Mouse (Mus musculus): ENCODE data around the gene Gm47996. TPM values are rescaled to one million over a fixed set of nuclear protein-coding genes. Genes with fewer than 3 reads are reported as not detected.

Gene Gm47996
- polyA plus RNA-seq, 1 experiment from 2014 or later, result 0.34 TPM

- Histone ChIP-seq H3K36me3 (no peaks in the 10 kb centered on the region), H3K4me2 (replicated peaks) (no peak overlapping the region), H3K27ac (replicated peaks) (no peak overlapping the region), H3K27me3 (no peaks in the 10 kb centered on the region), H3K9me3 (no peaks in the 10 kb centered on the region), H3K9ac (replicated peaks) (no peak overlapping the region), H3K4me1 (no peaks in the 10 kb centered on the region), H3K4me3 (no peak overlapping the region)
- 83% methylated on average over 2 of the region's 2 CpGs for whole genome bisulfite sequencing
- no peak for ATAC-seq (ENCODE audit: low FRiP score, low read depth)
These were observed 4.9 kb downstream of the Gm47996 start for GRCm38 (mm10) chr1:151214862-151215261.

GRCm38 (mm10) chr1:151215985-151216384, 6.1 kb downstream of the Gm47996 start:
- Histone ChIP-seq H3K9ac (replicated peaks) (no peak overlapping the region), H3K27me3 (no peaks in the 10 kb centered on the region), H3K36me3 (no peaks in the 10 kb centered on the region), H3K27ac (replicated peaks) (no peak overlapping the region), H3K9me3 (no peaks in the 10 kb centered on the region), H3K4me1 (no peaks in the 10 kb centered on the region), H3K4me3 (no peak overlapping the region), H3K4me2 (replicated peaks) (no peak overlapping the region)
- no peak for ATAC-seq (ENCODE audit: low FRiP score, low read depth)
- 87% methylated on average over 1 of the region's 1 CpGs for WGBS

- no peak for ATAC-seq (ENCODE audit: low FRiP score, low read depth)
- no peaks in the 10 kb centered on the region for H3K27me3 ChIP-seq
- no peaks in the 10 kb centered on the region for H3K9me3 ChIP-seq
- H3K4me1 ChIP-seq, result no peaks in the 10 kb centered on the region
- H3K4me2 ChIP-seq (replicated peaks), result no peak overlapping the region
- H3K9ac ChIP-seq (replicated peaks), result no peak overlapping the region
- no peak overlapping the region for H3K4me3 ChIP-seq
- 57% methylated on average over 3 of the region's 3 CpGs for WGBS
- H3K36me3 ChIP-seq, result no peaks in the 10 kb centered on the region
- H3K27ac ChIP-seq (replicated peaks), result no peak overlapping the region
These were observed 6.5 kb downstream of the Gm47996 start for GRCm38 (mm10) chr1:151216417-151216816.

- H3K9ac ChIP-seq (replicated peaks), result no peak overlapping the region
These were observed 9.1 kb downstream of the Gm47996 start for GRCm38 (mm10) chr1:151219045-151219444.

GRCm38 (mm10) chr1:151220098-151220497, 10.2 kb downstream of the Gm47996 start:
- 73% methylated on average over 7 of the region's 7 CpGs for WGBS
- Histone ChIP-seq H3K9ac (replicated peaks) (no peak overlapping the region), H3K4me2 (replicated peaks) (no peak overlapping the region), H3K9me3 (no peaks in the 10 kb centered on the region), H3K4me3 (no peak overlapping the region), H3K4me1 (no peaks in the 10 kb centered on the region), H3K27ac (replicated peaks) (no peak overlapping the region), H3K27me3 (no peaks in the 10 kb centered on the region), H3K36me3 (no peaks in the 10 kb centered on the region)
- no peak for ATAC-seq (ENCODE audit: low FRiP score, low read depth)

More at GRCm38 (mm10) chr1:151219045-151219444, 9.1 kb downstream of the Gm47996 start:
- 92% methylated on average over 5 of the region's 5 CpGs for WGBS
- H3K27me3 ChIP-seq, result no peaks in the 10 kb centered on the region
- no peak overlapping the region for H3K4me3 ChIP-seq
- no peaks in the 10 kb centered on the region for H3K9me3 ChIP-seq
- no peak for ATAC-seq (ENCODE audit: low FRiP score, low read depth)
- no peak overlapping the region for H3K4me2 ChIP-seq (replicated peaks)
- H3K36me3 ChIP-seq, result no peaks in the 10 kb centered on the region
- H3K4me1 ChIP-seq, result no peaks in the 10 kb centered on the region
- no peak overlapping the region for H3K27ac ChIP-seq (replicated peaks)

GRCm38 (mm10) chr1:151222561-151223267, 12.8 kb downstream of the Gm47996 start:
- WGBS, result 89% methylated on average over 10 of the region's 10 CpGs
- H3K9ac ChIP-seq (replicated peaks), result no peak overlapping the region
- H3K9me3 ChIP-seq, result no peaks in the 10 kb centered on the region
- H3K4me2 ChIP-seq (replicated peaks), result no peak overlapping the region
- no peak overlapping the region for H3K4me3 ChIP-seq
- H3K4me1 ChIP-seq, result no peaks in the 10 kb centered on the region
- no peaks in the 10 kb centered on the region for H3K27me3 ChIP-seq
- H3K27ac ChIP-seq (replicated peaks), result no peak overlapping the region
- ATAC-seq (ENCODE audit: low FRiP score, low read depth), result no peak
- H3K36me3 ChIP-seq, result no peaks in the 10 kb centered on the region

- Histone ChIP-seq H3K27me3 (no peaks in the 10 kb centered on the region), H3K27ac (replicated peaks) (no peak overlapping the region), H3K4me2 (replicated peaks) (no peak overlapping the region), H3K4me1 (no peaks in the 10 kb centered on the region), H3K36me3 (no peaks in the 10 kb centered on the region), H3K9me3 (no peaks in the 10 kb centered on the region), H3K9ac (replicated peaks) (no peak overlapping the region), H3K4me3 (no peak overlapping the region)
- 69% methylated on average over 1 of the region's 1 CpGs for WGBS
- no peak for ATAC-seq (ENCODE audit: low FRiP score, low read depth)
These were observed 13.4 kb downstream of the Gm47996 start for GRCm38 (mm10) chr1:151223377-151223776.

- H3K9ac ChIP-seq (replicated peaks), result no peak overlapping the region
- no peaks in the 10 kb centered on the region for H3K27me3 ChIP-seq
- H3K4me3 ChIP-seq, result no peak overlapping the region
- no peaks in the 10 kb centered on the region for H3K36me3 ChIP-seq
- H3K27ac ChIP-seq (replicated peaks), result no peak overlapping the region
- H3K4me2 ChIP-seq (replicated peaks), result no peak overlapping the region
- H3K4me1 ChIP-seq, result no peaks in the 10 kb centered on the region
- H3K9me3 ChIP-seq, result no peaks in the 10 kb centered on the region
- no peak for ATAC-seq (ENCODE audit: low FRiP score, low read depth)
- WGBS, result 90% methylated on average over 1 of the region's 1 CpGs
These were observed 14.6 kb downstream of the Gm47996 start for GRCm38 (mm10) chr1:151224536-151224935.

- Histone ChIP-seq H3K4me3 (no peak overlapping the region), H3K36me3 (no peaks in the 10 kb centered on the region), H3K4me1 (no peaks in the 10 kb centered on the region), H3K27ac (replicated peaks) (no peak overlapping the region), H3K9me3 (no peaks in the 10 kb centered on the region), H3K4me2 (replicated peaks) (no peak overlapping the region), H3K27me3 (no peaks in the 10 kb centered on the region), H3K9ac (replicated peaks) (no peak overlapping the region)
- ATAC-seq (ENCODE audit: low FRiP score, low read depth), result no peak
- WGBS, result 83% methylated on average over 8 of the region's 8 CpGs
These were observed 17.6 kb downstream of the Gm47996 start for GRCm38 (mm10) chr1:151227506-151227905.

- 70% methylated on average over 1 of the region's 1 CpGs for WGBS
- H3K4me1 ChIP-seq, result no peaks in the 10 kb centered on the region
These were observed 18.5 kb downstream of the Gm47996 start for GRCm38 (mm10) chr1:151228320-151228989.

GRCm38 (mm10) chr1:151232346-151232745, 22.4 kb downstream of the Gm47996 start:
- no peak for ATAC-seq (ENCODE audit: low FRiP score, low read depth)
- Histone ChIP-seq H3K27ac (replicated peaks) (no peak overlapping the region), H3K27me3 (no peaks in the 10 kb centered on the region), H3K9me3 (no peaks in the 10 kb centered on the region), H3K4me3 (no peak overlapping the region), H3K4me1 (peaks cover 13% of the 10 kb centered on the region), H3K36me3 (no peaks in the 10 kb centered on the region), H3K9ac (replicated peaks) (no peak overlapping the region), H3K4me2 (replicated peaks) (no peak overlapping the region)
- WGBS, result 85% methylated on average over 3 of the region's 3 CpGs

More at GRCm38 (mm10) chr1:151228320-151228989, 18.5 kb downstream of the Gm47996 start:
- H3K4me3 ChIP-seq, result no peak overlapping the region
- H3K4me2 ChIP-seq (replicated peaks), result no peak overlapping the region
- H3K36me3 ChIP-seq, result no peaks in the 10 kb centered on the region
- no peak overlapping the region for H3K27ac ChIP-seq (replicated peaks)
- no peaks in the 10 kb centered on the region for H3K9me3 ChIP-seq
- ATAC-seq (ENCODE audit: low FRiP score, low read depth), result no peak
- no peaks in the 10 kb centered on the region for H3K27me3 ChIP-seq
- H3K9ac ChIP-seq (replicated peaks), result no peak overlapping the region

GRCm38 (mm10) chr1:151233756-151234155, 23.8 kb downstream of the Gm47996 start:
- H3K36me3 ChIP-seq, result no peaks in the 10 kb centered on the region
- no peak overlapping the region for H3K4me3 ChIP-seq
- H3K4me2 ChIP-seq (replicated peaks), result no peak overlapping the region
- H3K4me1 ChIP-seq, result peaks cover 13% of the 10 kb centered on the region
- no peaks in the 10 kb centered on the region for H3K27me3 ChIP-seq
- no peaks in the 10 kb centered on the region for H3K9me3 ChIP-seq
- ATAC-seq (ENCODE audit: low FRiP score, low read depth), result no peak
- WGBS, result 93% methylated on average over 3 of the region's 3 CpGs
- no peak overlapping the region for H3K9ac ChIP-seq (replicated peaks)
- H3K27ac ChIP-seq (replicated peaks), result no peak overlapping the region

Measured in midbrain, embryonic 12.5 days (tissue).